Mouse (Mus musculus) small intestine, adult 2 months (tissue): Measurements from ENCODE around the gene Rplp2.

ENCODE experiments used
- CTCF ChIP-seq: fragments of 200-500 bp; IDR thresholded peaks from 2 replicates; pipeline ENCODE4 v1.5.1; 2012; ENCODE audit warnings: low read depth, mild to moderate bottlenecking, control low read depth, inconsistent platforms, low read length, moderate library complexity, mixed read lengths; ENCODE audit not compliant: insufficient replicate concordance, insufficient read length; ENCODE audit errors: extremely low read depth
- POLR2A ChIP-seq: fragments of 200-500 bp; IDR thresholded peaks from 2 replicates; pipeline ENCODE4 v1.6.1; 2012; ENCODE audit warnings: low read depth, mild to moderate bottlenecking, control low read depth, inconsistent platforms, low read length, moderate library complexity

GRCm38 (mm10) chr7:141484186-141485120 lies 37.3 kb downstream of the Rplp2 start:
- TF ChIP-seq POLR2A, result no peak
- no peak for TF ChIP-seq CTCF
